Mouse (Mus musculus): ENCODE measurements around the gene Gm5737. TPM values are rescaled to one million over a fixed set of nuclear protein-coding genes. Genes with fewer than 3 reads are reported as not detected.

The Gm5737 gene
- total and polyA plus RNA-seq, 2 experiments from 2014 or later, result 0.11 to 0.58 TPM

DNA sequence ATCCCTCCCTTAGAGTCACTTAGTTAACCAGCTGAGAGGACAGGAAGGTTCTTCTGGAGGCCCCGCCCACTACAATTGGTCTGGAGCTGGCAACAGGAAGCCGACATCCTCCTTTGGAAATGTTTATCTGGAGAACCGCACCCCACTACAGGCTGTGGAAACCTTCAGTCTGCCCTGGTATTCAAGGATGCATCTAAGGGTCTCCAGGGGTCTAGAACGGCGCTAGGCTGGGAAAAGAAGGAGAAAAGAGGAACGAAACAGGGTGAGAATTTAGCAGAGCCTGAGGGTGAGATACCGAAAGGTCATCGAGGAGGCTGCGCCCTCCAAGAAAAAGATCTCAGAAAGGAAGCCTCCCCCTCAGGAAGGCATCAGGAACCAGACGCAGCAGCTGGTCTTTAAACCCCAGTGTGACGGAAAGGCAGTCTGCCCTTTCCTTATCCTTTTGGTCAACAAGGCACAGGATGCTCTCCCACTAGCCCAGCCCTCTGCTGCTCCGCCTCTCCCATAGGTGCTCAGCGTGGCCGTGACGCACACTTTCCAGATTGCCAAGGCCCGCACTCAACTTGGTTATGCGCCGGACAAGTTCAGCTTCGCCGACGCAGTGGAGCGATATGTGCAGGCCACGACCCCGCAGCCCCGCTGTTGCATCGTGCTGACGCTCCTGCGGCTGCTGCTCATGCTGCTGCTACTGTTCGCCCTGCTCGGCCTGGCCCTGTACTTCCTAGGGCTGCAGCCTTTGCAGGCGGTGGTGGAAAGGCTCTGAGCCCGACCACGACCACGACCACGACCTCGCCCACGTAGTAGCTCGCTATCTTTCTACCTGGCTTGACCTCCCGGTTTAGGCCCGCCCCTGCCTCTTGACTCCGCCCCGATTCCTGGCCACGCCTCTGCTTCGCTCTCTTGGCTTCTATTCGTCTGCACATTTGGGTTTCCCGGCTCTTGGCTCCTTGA lies 18.5 kb downstream of the Gm5737 start:
- Histone ChIP-seq H3K4me1 (ENCODE audit: insufficient read depth, low read length) (0 out of 2 replicates have a peak, but pooled peaks cover 4% of the 10 kb centered on the region), H3K9me3 (ENCODE audit: low read length) (no peaks in the 10 kb centered on the region), H3K27ac (peak overlapping the region; percentile 65), H3K9ac (replicated peaks; ENCODE audit: low read length) (peak overlapping the region; percentile 51), H3K4me2 (ENCODE audit: low read depth, low read length) (peak overlapping the region; percentile 77), H3K4me3 (ENCODE audit: low read length) (peak overlapping the region; percentile 44), H3K36me3 (ENCODE audit: insufficient read depth, low read length) (no peaks in the 10 kb centered on the region), H3K27me3 (ENCODE audit: insufficient read depth, low read length) (no peaks in the 10 kb centered on the region)
- 2% methylated on average over 45 of the region's 46 CpGs for WGBS
- no peak for TF ChIP-seq CTCF (IDR thresholded peaks at IDR 0.05; ENCODE audit: low read depth)
- peak; percentile 56 for DNase-seq (ENCODE audit: low spot score)
- peak; percentile 41; the same call in 1 of the 2 replicates for ATAC-seq

DNA sequence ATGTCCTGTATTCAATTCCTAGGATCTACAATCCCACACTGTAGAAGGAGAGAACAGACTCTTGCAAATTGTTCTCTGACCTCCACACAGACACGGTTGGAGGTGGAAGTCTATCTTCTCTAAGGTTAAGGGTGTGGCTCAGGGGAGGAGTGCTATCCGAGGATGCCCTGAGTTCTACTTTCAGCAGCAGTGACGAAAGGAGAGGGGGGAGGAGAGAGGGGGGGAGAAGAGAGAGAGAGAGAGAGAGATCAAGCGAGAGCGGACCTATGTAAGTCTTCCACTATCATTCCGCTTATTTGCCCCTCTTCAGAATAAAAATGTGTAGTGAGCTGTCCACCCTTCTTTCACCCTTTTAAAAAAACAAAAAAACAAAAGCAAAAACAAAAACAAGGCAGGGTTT lies 22.3 kb downstream of the Gm5737 start:
- WGBS, result 39% methylated on average over 6 of the region's 6 CpGs
- no peaks in the 10 kb centered on the region for H3K36me3 ChIP-seq (ENCODE audit: insufficient read depth, low read length)
- peak overlapping the region; percentile 76; the same call in 1 of the 2 replicates for H3K27ac ChIP-seq
- DNase-seq (ENCODE audit: low spot score), result no peak
- peak overlapping the region; percentile 49 for H3K4me3 ChIP-seq (ENCODE audit: low read length)
- no peaks in the 10 kb centered on the region for H3K9me3 ChIP-seq (ENCODE audit: low read length)
- H3K4me1 ChIP-seq (ENCODE audit: insufficient read depth, low read length), result 0 out of 2 replicates have a peak, but pooled peaks cover 4% of the 10 kb centered on the region
- no peaks in the 10 kb centered on the region for H3K27me3 ChIP-seq (ENCODE audit: insufficient read depth, low read length)
- TF ChIP-seq CTCF (IDR thresholded peaks at IDR 0.05; ENCODE audit: low read depth), result no peak
- peak overlapping the region; percentile 63 for H3K4me2 ChIP-seq (ENCODE audit: low read depth, low read length)
- peak overlapping the region; percentile 46; the same call in 1 of the 2 replicates for H3K9ac ChIP-seq (replicated peaks; ENCODE audit: low read length)
- ATAC-seq, result no peak

DNA sequence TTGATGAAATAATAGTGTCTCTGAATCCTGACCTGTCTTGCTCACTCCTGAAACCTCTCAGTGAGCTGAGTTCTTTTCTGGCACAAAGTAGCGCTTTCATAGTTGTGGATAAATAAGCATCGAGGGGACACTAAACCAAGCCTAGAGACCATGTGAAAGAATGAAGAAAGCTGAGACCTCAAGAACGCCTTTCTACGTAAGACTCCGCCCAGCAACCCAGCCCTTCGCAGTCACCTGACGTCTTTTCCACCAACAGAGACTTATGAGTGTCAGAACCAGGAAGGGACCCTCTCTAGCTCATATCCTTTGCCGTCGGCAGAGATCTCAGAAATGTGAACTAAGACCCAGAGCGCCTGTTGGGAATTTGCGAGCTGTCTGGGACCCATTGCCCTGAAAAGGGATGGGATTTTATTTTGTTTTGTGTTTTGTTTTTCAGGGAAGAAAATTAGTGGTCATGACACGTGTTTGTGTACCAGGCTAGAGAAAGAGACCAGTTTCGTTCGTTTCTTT lies 22.8 kb downstream of the Gm5737 start:
- Histone ChIP-seq H3K4me2 (ENCODE audit: low read depth, low read length) (peak overlapping the region; percentile 63), H3K27me3 (ENCODE audit: insufficient read depth, low read length) (no peaks in the 10 kb centered on the region), H3K27ac (peak overlapping the region; percentile 76), H3K36me3 (ENCODE audit: insufficient read depth, low read length) (no peaks in the 10 kb centered on the region), H3K9ac (replicated peaks; ENCODE audit: low read length) (peak overlapping the region; percentile 46; the same call in 1 of the 2 replicates), H3K4me3 (ENCODE audit: low read length) (peak overlapping the region; percentile 49), H3K4me1 (ENCODE audit: insufficient read depth, low read length) (0 out of 2 replicates have a peak, but pooled peaks cover 4% of the 10 kb centered on the region), H3K9me3 (ENCODE audit: low read length) (no peaks in the 10 kb centered on the region)
- peak; percentile 83 for ATAC-seq
- DNase-seq (ENCODE audit: low spot score), result peak; percentile 83
- WGBS, result 5% methylated on average over 14 of the region's 14 CpGs
- TF ChIP-seq CTCF (IDR thresholded peaks at IDR 0.05; ENCODE audit: low read depth), result no peak

DNA sequence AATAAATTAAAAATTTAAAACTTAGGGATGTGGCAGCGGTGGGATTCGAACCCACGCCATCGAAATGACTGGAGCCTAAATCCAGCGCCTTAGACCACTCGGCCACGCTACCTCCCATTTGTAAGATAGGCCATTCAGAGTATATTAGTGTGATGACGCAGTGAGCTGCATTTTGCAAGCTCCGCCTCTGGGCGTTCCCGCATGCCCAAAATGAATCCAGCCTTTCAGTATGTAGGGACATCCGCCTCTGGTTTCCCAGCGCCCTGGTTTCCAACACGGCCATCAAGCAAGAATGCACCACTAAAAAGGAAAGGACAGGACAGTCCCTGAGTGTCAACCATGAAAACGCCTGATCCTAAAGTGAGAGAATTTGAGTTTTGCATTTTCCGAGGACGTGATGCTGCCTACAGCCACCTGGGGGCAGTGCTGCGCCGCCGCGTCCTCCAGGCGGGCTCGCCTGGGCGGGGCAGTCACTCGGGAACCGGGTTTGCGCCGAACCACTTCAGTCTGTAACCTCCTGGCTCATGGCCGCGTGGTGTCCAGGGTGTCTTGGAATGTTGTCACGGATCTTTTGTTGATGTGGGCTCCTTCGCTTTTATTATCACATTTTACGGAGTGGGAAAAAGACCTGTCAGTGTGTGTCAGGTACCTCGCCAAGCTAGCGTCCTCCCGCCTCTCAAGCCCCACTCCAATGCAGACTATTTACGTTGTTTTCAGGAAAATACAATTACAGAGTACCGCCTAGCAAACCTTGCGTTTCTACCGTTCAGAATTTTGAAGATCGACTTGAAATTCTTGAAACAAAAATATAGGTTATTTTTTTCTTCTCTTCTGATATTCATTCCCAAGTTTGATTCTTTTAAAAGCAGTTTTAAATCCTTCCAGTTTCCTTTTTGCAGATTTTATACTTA lies 23.5 kb downstream of the Gm5737 start:
- under 1% methylated on average over 41 of the region's 41 CpGs for WGBS
- peak; percentile 91 for ATAC-seq
- peak; percentile 97 for TF ChIP-seq CTCF (IDR thresholded peaks at IDR 0.05; ENCODE audit: low read depth)
- Histone ChIP-seq H3K36me3 (ENCODE audit: insufficient read depth, low read length) (no peaks in the 10 kb centered on the region), H3K27me3 (ENCODE audit: insufficient read depth, low read length) (no peaks in the 10 kb centered on the region), H3K9ac (replicated peaks; ENCODE audit: low read length) (peak overlapping the region; percentile 55), H3K27ac (peak overlapping the region; percentile 76), H3K4me3 (ENCODE audit: low read length) (peak overlapping the region; percentile 49), H3K4me1 (ENCODE audit: insufficient read depth, low read length) (no peaks in the 10 kb centered on the region), H3K4me2 (ENCODE audit: low read depth, low read length) (peak overlapping the region; percentile 63), H3K9me3 (ENCODE audit: low read length) (no peaks in the 10 kb centered on the region)
- peak; percentile 97 for DNase-seq (ENCODE audit: low spot score)

DNA sequence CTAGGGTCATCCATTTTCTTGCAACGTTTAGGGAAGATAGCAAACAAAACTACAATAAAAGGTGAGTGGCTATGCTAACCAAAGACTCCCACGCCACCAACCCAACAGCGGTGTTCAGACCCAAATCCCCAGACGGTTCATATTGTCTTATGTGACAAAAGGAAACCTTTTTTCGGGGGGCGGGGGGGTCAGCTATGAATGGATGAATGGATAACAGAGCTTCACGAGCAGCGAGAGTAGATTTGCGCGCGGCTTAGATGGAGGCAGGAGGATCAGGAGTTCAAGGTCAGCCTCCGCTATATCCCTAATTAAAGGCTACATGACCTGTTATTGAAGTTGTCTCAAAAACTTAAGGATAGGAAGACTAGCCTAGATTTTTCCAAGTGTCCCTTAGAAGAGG lies 24.2 kb downstream of the Gm5737 start:
- H3K4me1 ChIP-seq (ENCODE audit: insufficient read depth, low read length), result no peaks in the 10 kb centered on the region
- no peaks in the 10 kb centered on the region for H3K9me3 ChIP-seq (ENCODE audit: low read length)
- H3K27me3 ChIP-seq (ENCODE audit: insufficient read depth, low read length), result no peaks in the 10 kb centered on the region
- H3K27ac ChIP-seq, result peak overlapping the region; percentile 76; the same call in 1 of the 2 replicates
- 3% methylated on average over 12 of the region's 12 CpGs for WGBS
- peak overlapping the region; percentile 63 for H3K4me2 ChIP-seq (ENCODE audit: low read depth, low read length)
- no peak for ATAC-seq
- TF ChIP-seq CTCF (IDR thresholded peaks at IDR 0.05; ENCODE audit: low read depth), result no peak
- peak; percentile 65 for DNase-seq (ENCODE audit: low spot score)
- no peaks in the 10 kb centered on the region for H3K36me3 ChIP-seq (ENCODE audit: insufficient read depth, low read length)
- H3K9ac ChIP-seq (replicated peaks; ENCODE audit: low read length), result peak overlapping the region; percentile 55; the same call in 1 of the 2 replicates
- H3K4me3 ChIP-seq (ENCODE audit: low read length), result peak overlapping the region; percentile 49

All from hindbrain, postnatal 0 days (tissue).